Mouse (Mus musculus) limb, embryonic 10.5 days (tissue): ENCODE measurements around the gene Wbp1. TPM values are rescaled to one million over a fixed set of nuclear protein-coding genes. Genes with fewer than 3 reads are reported as not detected.

Source experiments
- DNase-seq: peaks from one replicate; pipeline ENCODE4 v3.0.0-alpha.2; 2017; ENCODE audit warnings: low spot score
- H3K27ac ChIP-seq: fragments of 300-500 bp; sonication (generic); 2 replicates; pipeline ENCODE4 v1.5.1; 2016; ENCODE audit warnings: mild to moderate bottlenecking
- H3K27me3 ChIP-seq: fragments of 300-500 bp; sonication (generic); 2 replicates; pipeline ENCODE4 v1.6.1; 2016; ENCODE audit warnings: low read depth, mild to moderate bottlenecking; ENCODE audit not compliant: poor library complexity, severe bottlenecking
- H3K36me3 ChIP-seq: fragments of 300-500 bp; sonication (generic); 2 replicates; pipeline ENCODE4 v1.6.1; 2016; ENCODE audit warnings: mild to moderate bottlenecking, moderate library complexity
- H3K4me1 ChIP-seq: fragments of 300-500 bp; sonication (generic); 2 replicates; pipeline ENCODE4 v1.6.1; 2016
- H3K4me3 ChIP-seq: fragments of 300-500 bp; sonication (generic); 2 replicates; pipeline ENCODE4 v1.5.1; 2016; ENCODE audit warnings: mild to moderate bottlenecking, moderate library complexity
- H3K9me3 ChIP-seq: fragments of 300-500 bp; sonication (generic); replicated peaks from 2 replicates; pipeline ENCODE4 v1.6.1; 2016; ENCODE audit warnings: mild to moderate bottlenecking
- WGBS: fragments of 180-500 bp; shearing (Covaris S2); methylation state at CpG from one replicate; pipeline ENCODE4 v1.1.7; 2016; 5-methylcytosine and 5-hydroxymethylcytosine counted together
- polyA plus RNA-seq: library from polyadenylated mRNA; unstranded; fragments of >200 nt; fragmentation: Nextera tagmentation; extraction: Ambion mirVana; gene quantifications from 2 replicates; pipeline ENCODE4 v1.2.1, GENCODE M21; 2016

Wbp1 gene
- polyA plus RNA-seq, 1 experiment from 2014 or later: 188 TPM

DNA sequence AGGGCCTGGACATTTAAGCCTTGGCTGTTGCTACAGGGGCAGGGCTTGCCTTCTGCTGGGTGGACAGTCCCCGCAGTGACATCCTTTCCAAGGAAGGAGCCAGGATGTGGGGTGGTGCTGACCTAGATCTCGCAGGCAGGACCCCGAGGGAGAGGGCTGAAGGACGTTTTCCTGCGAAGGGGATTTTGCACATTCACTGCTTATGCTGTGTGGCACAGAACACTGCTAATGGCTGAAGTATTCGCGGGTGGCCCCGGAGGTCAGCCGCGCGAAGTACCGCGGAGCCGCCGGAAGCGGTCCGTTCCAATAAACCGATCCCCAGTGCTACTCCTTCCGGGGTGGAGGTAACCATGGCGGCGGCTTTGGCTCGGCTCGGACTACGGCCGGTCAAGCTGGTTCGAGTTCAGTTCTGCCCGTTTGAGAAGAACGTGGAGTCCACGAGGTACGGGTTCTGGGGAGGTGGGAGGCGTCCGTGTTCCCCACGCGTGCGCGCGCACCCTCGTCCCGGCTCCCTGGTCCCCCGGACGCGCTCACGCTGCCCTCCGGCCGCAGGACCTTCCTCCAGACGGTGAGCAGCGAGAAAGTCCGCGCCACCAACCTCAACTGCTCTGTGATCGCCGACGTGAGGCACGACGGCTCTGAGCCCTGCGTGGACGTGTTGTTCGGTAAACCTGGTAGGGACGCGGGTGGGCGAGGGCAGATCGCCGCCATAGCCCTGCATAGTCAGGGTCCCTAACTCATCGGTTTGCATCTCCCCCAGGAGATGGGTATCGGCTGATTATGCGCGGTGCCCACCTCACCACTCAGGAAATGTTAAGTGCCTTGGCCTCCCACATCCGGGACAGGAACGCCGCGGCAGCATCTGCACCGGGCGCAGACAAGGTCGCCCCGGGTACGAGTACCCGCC lies 12.3 kb downstream of the Wbp1 start, which contains the start of gene Mrpl53:
Gene Mrpl53, plus strand, starts transcription at position 279 of the 907 bp plus-strand sequence.
- WGBS: under 1% methylated on average over 76 of the region's 76 CpGs
- peak within 1 kb of the TSS; percentile 95 for H3K4me3 ChIP-seq
- DNase-seq: peak; percentile 88
- H3K27ac ChIP-seq: peak within 1 kb of the TSS; percentile 96
- H3K27me3 ChIP-seq: no peaks in the 10 kb centered on the region
- H3K36me3 ChIP-seq: peaks cover 18% of the 10 kb centered on the region
- peaks cover 24% of the 10 kb centered on the region for H3K4me1 ChIP-seq
- no peaks in the 10 kb centered on the region for H3K9me3 ChIP-seq

DNA sequence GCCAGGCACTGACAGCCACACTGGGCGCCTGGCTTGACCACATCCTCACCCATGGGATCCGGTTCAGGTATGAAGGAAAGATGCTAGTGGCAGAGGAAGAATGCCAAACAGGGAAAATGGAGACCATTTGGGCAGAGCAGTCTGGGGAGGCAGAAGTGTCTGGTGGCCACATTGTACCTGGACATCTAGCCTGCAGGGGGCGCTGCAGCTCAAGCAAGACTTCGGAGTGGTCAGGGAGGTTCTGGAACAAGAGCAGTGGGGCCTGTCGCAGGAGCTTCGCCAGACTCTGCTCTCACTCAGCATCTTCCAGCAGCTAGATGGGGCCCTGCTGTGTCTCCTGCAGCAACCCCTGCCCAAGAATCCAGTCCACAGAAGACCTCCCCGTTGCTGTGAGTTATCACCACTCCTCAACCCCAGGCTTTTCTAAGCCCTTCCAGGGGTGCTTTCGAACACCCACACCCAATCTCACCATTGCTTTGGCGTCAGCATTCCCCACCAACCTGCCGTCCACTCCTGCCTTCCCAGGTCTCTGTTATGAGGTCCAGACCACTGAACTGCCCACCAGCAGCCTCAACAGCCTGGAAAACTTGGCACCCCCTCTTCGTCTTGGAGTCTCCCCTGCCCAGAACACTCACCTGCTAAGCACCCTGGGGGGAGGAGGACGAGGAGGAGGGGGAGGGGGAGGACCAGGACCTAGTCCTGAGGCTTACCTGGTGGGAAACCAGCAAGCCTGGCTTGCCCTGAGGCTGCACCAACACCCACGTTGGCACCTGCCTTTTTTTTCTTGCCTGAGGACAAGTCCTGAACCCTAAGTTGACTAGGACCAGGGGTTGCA lies 13.6 kb downstream of the Wbp1 start:
- Histone ChIP-seq H3K4me3 (peak overlapping the region; percentile 95), H3K27ac (peak overlapping the region; percentile 96)
- DNase-seq: peak; percentile 90

DNA sequence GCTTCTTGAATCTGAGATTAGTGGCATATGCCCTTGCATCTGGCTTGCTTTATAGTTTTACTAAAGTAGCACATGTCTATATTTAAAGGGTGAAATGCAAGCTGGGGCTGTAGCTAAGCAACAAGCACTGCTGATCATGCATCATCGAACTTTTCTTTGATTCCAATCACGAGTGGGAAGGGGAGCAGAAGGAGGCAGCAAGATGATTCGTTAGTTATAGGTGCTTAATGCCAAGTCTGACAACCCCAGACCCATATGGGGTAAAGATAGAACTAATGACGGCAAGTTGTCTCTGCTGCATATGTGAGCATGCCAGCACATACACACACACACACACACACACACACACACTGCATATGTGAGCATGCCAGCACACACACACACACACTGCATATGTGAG lies 17.2 kb downstream of the Wbp1 start:
- Histone ChIP-seq H3K9me3 (no peaks in the 10 kb centered on the region), H3K4me3 (no peak overlapping the region), H3K27ac (no peak overlapping the region), H3K27me3 (peaks cover 11% of the 10 kb centered on the region), H3K36me3 (peaks cover 7% of the 10 kb centered on the region; the same call in 1 of the 2 replicates), H3K4me1 (peaks cover 41% of the 10 kb centered on the region)
- 88% methylated on average over 4 of the region's 4 CpGs for WGBS
- DNase-seq: no peak

More for the DNA sequence above, 13.6 kb downstream of the Wbp1 start:
- H3K9me3 ChIP-seq: no peaks in the 10 kb centered on the region
- WGBS: 36% methylated on average over 13 of the region's 13 CpGs
- H3K4me1 ChIP-seq: peaks cover 32% of the 10 kb centered on the region
- H3K36me3 ChIP-seq: peaks cover 18% of the 10 kb centered on the region
- peaks cover 9% of the 10 kb centered on the region for H3K27me3 ChIP-seq

DNA sequence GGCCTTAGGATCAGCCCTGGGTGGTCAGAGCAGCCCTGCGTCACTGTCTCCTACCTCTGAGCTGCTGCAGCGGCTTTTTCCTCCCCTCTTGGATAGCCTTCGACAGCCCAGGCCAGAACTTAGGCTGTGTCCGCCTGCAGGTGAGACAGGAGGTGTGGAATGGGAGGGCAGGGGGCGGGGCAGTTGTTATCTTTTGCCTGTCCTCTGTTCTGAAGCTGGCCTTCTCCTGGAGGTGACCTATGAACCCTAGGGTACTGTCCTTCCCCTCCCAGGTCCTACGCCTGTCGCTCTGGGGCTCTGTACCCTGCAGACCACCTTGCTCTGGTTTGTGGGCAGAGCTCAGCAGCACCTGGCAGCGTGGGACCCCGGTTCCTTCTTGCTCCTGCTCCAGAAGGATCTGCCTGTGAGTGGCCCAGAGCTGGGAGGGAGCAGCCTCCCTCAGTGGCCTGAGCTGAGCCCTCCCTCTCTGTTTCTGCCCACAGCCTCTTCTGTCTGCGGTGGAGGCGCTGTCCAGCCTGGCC lies 18.2 kb downstream of the Wbp1 start:
- Histone ChIP-seq H3K36me3 (peaks cover 7% of the 10 kb centered on the region; the same call in 1 of the 2 replicates), H3K9me3 (no peaks in the 10 kb centered on the region), H3K4me1 (peaks cover 43% of the 10 kb centered on the region), H3K27me3 (peaks cover 11% of the 10 kb centered on the region), H3K27ac (no peak overlapping the region), H3K4me3 (peak overlapping the region; percentile 76; the same call in 1 of the 2 replicates)
- DNase-seq: no peak
- WGBS: 38% methylated on average over 11 of the region's 11 CpGs

DNA sequence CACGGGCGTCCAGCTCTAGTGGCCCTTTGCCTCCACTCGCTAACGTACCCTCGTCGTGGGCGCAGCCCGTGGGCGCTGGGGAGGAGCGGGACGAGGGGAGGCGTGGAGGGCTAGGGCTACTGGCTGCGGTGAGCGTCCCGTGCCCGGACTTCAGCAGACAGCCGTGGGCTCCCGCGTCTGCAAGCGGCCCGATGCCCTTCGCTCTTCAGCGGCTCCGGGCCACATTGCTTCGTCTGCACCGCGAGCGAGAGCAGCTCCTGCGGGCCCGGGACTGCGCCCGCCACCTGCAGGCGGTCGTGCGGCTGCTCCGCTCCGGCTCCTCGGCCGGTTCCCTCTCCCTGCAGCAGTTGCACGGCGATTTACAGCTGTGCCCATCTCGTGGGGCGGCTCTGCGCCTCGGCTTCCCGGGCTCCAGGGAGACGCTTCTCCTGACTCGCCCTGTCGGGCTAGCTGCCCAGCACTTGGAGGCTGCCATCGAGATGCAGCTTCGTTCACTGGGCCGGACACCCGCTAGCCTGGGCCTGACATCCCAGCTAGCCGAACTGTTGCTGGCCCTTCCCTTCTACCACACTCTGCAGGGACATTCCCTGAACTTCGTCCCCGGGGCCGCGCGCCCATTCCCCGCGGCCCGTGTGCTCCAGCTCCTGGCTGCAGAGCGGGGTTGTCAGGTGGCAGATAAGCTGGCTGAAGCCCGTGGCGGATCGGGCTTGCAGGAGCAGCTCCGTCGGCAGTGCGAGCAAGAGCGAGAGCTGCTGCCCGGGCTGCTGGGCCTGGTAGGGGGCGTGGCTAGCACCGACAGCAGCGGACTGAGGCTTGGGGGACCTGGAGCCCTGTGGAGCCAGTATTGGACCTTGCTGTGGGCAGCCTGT lies 19.4 kb downstream of the Wbp1 start:
- Histone ChIP-seq H3K4me1 (peaks cover 36% of the 10 kb centered on the region), H3K27ac (peak overlapping the region; percentile 89), H3K36me3 (peaks cover 7% of the 10 kb centered on the region; the same call in 1 of the 2 replicates), H3K27me3 (peaks cover 11% of the 10 kb centered on the region), H3K4me3 (peak overlapping the region; percentile 76), H3K9me3 (no peaks in the 10 kb centered on the region)
- WGBS: under 1% methylated on average over 67 of the region's 74 CpGs
- peak; percentile 83 for DNase-seq

DNA sequence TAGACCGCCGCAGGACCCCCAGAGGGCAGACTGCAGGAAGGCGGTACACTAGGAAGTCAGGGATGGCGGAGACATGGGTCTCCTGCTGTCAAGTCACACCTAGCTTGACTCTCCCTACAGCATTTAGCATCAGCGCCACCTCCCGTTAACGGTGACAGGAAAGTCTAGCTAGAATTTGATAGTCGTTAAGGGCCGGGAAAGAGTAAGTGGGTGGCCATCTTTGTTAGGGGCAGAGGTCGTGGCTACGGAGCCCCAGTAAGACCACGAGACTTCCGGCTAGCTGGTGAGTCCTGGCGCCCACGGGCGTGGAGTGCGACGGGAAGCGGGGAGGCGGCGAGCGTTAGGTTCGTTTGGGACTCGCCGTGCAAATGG lies 20.1 kb downstream of the Wbp1 start, which contains the start of the genes Ccdc142 and Gm42688:
Gene Ccdc142, plus strand, starts transcription at position 286 of the 372 bp plus-strand sequence.
Gene Gm42688, plus strand, starts transcription at position 302 of the 372 bp plus-strand sequence.
- WGBS: 0% methylated on average over 25 of the region's 25 CpGs
- DNase-seq: no peak

DNA sequence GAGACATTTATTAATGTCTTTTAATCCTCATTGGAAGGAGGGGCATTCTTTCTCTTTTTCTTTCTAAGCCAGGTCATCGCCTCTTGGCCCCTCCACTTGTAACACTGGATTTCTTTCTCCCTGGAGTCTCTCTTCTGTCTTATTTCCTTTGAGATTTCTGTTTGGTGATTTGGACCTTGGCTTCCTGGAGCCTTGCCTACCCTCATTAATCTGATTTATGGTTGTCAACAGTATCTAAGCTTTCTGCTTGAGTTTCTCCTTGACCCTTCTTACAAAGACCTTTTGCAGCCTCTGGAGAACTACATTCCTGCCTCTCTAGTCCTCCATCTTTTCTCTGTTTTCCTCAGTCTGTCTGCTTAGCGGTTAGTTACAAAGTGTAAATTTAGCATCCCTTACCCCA lies 22.9 kb downstream of the Wbp1 start:
- peaks cover 39% of the 10 kb centered on the region for H3K4me1 ChIP-seq
- 71% methylated on average over 2 of the region's 2 CpGs for WGBS
- H3K36me3 ChIP-seq: no peaks in the 10 kb centered on the region
- H3K9me3 ChIP-seq: no peaks in the 10 kb centered on the region
- no peak overlapping the region for H3K4me3 ChIP-seq
- DNase-seq: no peak
- H3K27ac ChIP-seq: no peak overlapping the region
- peaks cover 18% of the 10 kb centered on the region for H3K27me3 ChIP-seq

More for the DNA sequence above, 20.1 kb downstream of the Wbp1 start, which contains the start of the genes Ccdc142 and Gm42688:
- no peaks in the 10 kb centered on the region for H3K9me3 ChIP-seq
- peaks cover 36% of the 10 kb centered on the region for H3K4me1 ChIP-seq
- H3K36me3 ChIP-seq: peaks cover 7% of the 10 kb centered on the region; the same call in 1 of the 2 replicates
- H3K4me3 ChIP-seq: peak within 1 kb of the TSS; percentile 76
- peak within 1 kb of the TSS; percentile 89 for H3K27ac ChIP-seq
- H3K27me3 ChIP-seq: peaks cover 11% of the 10 kb centered on the region

DNA sequence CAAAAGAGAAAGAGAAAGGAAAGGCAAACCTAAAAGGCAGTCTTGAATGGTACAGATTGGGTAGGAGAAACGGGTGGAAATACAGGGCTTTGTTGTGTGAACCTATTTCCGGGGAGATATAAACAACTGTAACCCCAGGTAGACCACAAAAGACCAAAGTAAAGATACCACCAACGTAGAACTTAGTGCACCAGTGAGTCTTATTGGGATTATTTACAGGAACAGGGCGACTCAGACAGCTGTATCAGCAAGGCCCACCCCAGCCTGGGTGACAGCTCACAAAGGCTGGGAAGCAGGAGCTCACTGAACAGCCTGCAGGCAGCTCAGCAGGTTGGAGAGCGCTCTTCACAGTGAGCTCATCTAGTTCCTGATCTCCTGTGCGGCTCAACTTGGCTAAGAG lies 25.4 kb downstream of the Wbp1 start:
- no peak for DNase-seq
- Histone ChIP-seq H3K36me3 (no peaks in the 10 kb centered on the region), H3K27ac (no peak overlapping the region), H3K9me3 (no peaks in the 10 kb centered on the region), H3K4me1 (peaks cover 16% of the 10 kb centered on the region), H3K4me3 (no peak overlapping the region), H3K27me3 (peaks cover 17% of the 10 kb centered on the region; the same call in 1 of the 2 replicates)
- WGBS: 45% methylated on average over 6 of the region's 6 CpGs

DNA sequence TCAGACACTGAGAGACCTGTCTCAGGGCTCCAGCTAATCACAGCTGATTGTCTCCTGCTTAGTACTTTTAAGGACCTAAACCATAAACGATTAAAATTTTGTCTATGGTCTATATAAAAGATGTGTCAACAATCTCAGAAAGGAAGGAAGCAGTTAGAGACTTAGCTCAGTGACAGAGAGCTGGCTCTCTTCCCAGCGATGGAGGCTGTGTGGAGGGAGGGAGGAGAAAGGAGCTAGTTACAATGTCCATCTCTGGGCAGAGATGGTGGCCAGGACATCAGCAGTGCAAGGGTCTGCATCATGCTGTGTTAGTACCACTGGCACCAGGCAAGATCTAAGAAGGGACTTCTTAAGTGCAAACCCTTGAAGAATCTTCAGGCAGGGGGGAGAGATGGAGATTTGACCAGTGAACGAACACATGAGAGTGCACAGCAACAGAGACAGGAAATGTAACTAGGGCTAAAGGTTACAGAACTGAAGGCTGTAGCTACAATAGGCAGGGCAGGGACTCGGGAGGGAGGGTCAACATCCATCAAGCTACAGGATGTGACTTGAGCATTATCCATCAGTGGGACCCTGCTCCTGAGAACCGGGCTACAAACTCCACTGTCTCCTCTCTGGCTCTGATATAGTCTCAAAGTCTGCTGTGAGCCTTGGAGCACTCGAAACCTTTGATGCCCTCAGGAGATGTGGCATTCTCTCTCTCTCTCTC lies 28.8 kb downstream of the Wbp1 start:
- Histone ChIP-seq H3K9me3 (no peaks in the 10 kb centered on the region), H3K27ac (no peak overlapping the region), H3K4me1 (peaks cover 15% of the 10 kb centered on the region), H3K4me3 (no peak overlapping the region), H3K36me3 (no peaks in the 10 kb centered on the region), H3K27me3 (peaks cover 49% of the 10 kb centered on the region)
- 45% methylated on average over 6 of the region's 6 CpGs for WGBS
- DNase-seq: no peak

DNA sequence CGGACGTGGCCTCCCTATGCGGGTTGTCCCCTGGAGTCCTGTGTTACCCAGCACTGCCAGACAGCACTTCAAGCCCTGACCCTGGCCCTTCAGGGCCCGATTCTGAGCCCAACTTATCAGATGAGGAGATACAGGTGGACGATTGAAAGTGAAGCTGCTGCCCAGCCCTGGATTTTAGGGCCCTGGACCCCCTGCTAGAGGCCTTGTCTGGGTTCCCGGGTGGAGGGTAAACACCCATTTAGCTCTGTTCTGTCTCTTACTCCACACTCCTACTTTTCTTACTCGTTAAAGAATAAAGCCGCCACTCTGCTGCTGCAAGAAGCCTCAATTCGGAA lies 33.5 kb downstream of the Wbp1 start:
- H3K36me3 ChIP-seq: no peaks in the 10 kb centered on the region
- no peaks in the 10 kb centered on the region for H3K9me3 ChIP-seq
- H3K4me1 ChIP-seq: peaks cover 56% of the 10 kb centered on the region
- 9% methylated on average over 9 of the region's 9 CpGs for WGBS
- no peak for DNase-seq
- H3K27ac ChIP-seq: no peak overlapping the region
- H3K27me3 ChIP-seq: peaks cover 87% of the 10 kb centered on the region
- peak overlapping the region; percentile 43 for H3K4me3 ChIP-seq

DNA sequence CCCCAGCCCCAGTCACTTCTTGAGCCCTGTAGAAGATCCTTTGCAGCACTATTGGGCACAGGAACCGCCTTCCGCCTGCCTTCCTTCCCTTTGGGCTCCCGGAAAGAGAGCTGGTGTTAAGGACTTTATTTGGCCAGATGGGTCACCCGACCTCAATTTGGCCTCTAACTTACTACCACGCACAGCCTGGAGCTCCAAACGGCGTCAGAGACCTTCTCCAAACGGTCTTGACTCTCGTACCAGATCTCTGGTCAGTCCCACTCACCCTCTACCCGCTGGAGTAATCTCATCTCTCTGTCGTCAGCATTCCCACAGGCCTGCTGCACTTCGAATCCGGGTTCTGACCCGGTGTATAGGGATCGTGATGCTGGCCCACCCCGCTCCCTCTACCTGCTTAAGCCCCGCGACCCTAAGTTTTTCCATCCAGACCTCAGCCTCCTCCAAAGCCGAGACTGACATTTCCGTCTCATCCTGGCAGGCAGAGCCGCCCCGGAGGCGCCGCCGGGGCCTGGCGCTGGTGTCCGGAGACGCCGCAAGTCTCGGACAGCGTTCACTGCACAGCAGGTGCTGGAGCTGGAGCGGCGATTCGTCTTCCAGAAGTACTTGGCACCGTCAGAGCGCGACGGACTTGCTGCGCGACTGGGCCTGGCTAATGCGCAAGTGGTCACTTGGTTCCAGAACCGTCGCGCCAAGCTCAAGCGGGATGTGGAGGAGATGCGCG lies 34.0 kb downstream of the Wbp1 start:
- Histone ChIP-seq H3K9me3 (no peaks in the 10 kb centered on the region), H3K27me3 (peaks cover 92% of the 10 kb centered on the region), H3K36me3 (peaks cover 5% of the 10 kb centered on the region), H3K4me3 (peak overlapping the region; percentile 43), H3K27ac (0 out of 2 replicates have a peak overlapping the region, but pooled peaks have one; percentile 17), H3K4me1 (peaks cover 60% of the 10 kb centered on the region)
- WGBS: 2% methylated on average over 47 of the region's 47 CpGs
- DNase-seq: peak; percentile 66
